Mouse (Mus musculus): ENCODE results near the gene Tnrc18.

DNA sequence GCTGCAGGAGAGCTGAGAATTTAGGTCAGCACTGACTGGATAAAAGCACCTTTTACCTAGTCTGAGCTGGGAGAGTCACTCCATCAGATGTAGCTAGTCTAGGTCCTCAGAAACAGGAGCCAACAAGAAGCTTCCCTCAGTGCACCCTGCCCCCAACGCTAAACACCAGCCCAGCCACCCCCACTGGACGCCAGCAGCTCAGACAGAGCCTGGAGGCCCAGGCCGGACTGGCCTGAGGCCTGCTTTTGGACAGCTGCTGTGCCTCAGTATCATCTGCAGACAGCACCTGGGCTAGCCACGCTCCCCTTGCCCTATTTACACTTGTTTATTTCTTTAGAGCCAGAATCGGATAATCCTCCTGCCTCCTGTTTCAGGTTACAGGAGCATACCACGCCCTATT is 19.4 kb upstream of the Tnrc18 start:
- no peak for TF ChIP-seq MAX (IDR thresholded peaks at IDR 0.05; ENCODE audit: low read length)
- TF ChIP-seq CTCF (conservative IDR thresholded peaks at IDR 0.05 in 1 of 2, IDR thresholded peaks at IDR 0.05 in 1 of 2; ENCODE audit: low read depth in 2 of 2, low read length in 2 of 2) = no peak
- no peak for TF ChIP-seq TBP (conservative IDR thresholded peaks at IDR 0.05; ENCODE audit: low read depth, low read length)
- no peak for TF ChIP-seq EP300 (IDR thresholded peaks at IDR 0.05; ENCODE audit: low read length)
- TF ChIP-seq POLR2A (IDR thresholded peaks at IDR 0.05; ENCODE audit: low read depth, low read length) = no peak
- TF ChIP-seq SIN3A (IDR thresholded peaks at IDR 0.05; ENCODE audit: low read length) = no peak
- no peak for TF ChIP-seq CHD2 (IDR thresholded peaks at IDR 0.05; ENCODE audit: low read length)

Data from CH12.LX (cell line).